Mouse (Mus musculus) liver, embryonic 14.5 days (tissue): ENCODE results near the gene Rufy2.

Experiments
- CTCF ChIP-seq: IDR thresholded peaks from 2 replicates; pipeline ENCODE4 v1.5.1; 2016; ENCODE audit warnings: antibody characterized with exemption, low read depth, control low read depth
- EP300 ChIP-seq: IDR thresholded peaks from 2 replicates; pipeline ENCODE4 v1.6.1; 2016; ENCODE audit warnings: antibody characterized with exemption, low read depth

DNA sequence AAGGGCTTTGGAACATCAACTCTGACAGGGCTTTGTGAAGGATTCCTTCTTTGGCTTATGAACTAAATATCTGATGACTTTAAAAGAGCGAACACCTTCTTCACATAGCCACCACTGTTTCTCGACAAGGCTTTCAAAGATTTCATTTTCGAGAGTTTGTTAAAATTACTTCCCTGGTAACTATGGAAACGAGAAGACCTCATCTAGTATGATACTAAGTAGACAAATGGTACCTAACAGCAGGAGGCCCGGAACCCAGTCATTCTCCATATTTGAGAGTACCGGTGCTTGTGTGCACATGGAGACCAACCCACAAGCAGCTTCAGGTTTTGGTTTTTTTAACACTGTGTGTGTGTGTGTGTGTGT, 46.8 kb downstream of the Rufy2 start:
- TF ChIP-seq CTCF (no peak), EP300 (no peak)
